Mouse (Mus musculus): ENCODE results near the gene Heatr1.

DNA sequence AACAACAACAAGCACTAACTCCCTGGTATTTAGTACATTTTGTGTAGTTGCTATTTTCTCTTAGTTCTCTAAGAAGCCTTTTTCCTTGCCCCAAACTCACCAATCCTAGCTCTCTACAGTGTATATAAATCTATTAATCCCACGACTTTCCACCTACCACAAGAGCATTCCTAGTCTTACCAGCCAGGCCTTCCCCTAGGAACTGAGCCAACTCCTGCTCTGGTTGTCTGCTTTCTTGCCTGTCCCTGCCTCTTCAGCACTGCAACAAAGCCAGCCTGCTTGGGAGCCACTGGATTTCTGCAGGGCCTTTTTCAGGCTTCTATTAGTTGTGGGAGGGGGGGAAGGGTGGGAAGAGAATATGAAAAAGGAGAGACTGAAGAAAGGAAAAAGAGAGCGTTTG lies 90.4 kb downstream of the Heatr1 start:
- TF ChIP-seq CTCF (IDR thresholded peaks at IDR 0.05; ENCODE audit: control insufficient read depth, insufficient read depth, insufficient replicate concordance, low read depth, low read length), result no peak
- TF ChIP-seq POLR2A (IDR thresholded peaks at IDR 0.05; ENCODE audit: control insufficient read depth, low read depth, low read length), result no peak

All from testis, adult 2 months (tissue).